ENCODE assay signal across 12 mouse cellular contexts in genomic region chr7:107504761-107505712, GRCm38 (mm10).
DNase-seq lines count a peak whose midpoint lies in the region; ATAC-seq and TF ChIP-seq lines count a peak whose summit lies in the region.
"Had no signal": no experiment of that assay in that cellular context is flagged by ENCODE, and none has a peak within 500 bp of the region (broad histone marks: within the 10 kb centered on the region; RNA-seq: fewer than 3 reads in every experiment).

No protein-coding gene starts in this region.

- no peaks in the 10 kb centered on the region for H3K9me3 ChIP-seq in embryonic facial prominence, embryonic 13.5 days
- no peaks in the 10 kb centered on the region for H3K9me3 ChIP-seq in embryonic facial prominence, embryonic 10.5 days
- no peaks in the 10 kb centered on the region for H3K9me3 ChIP-seq in hindbrain, postnatal 0 days (ENCODE audit: low read length)
- H3K9me3 ChIP-seq: heart, embryonic 12.5 days had no signal

- DNase-seq in embryonic facial prominence, embryonic 10.5 days (ENCODE audit: low spot score): no peak
- DNase-seq in layer of hippocampus, adult 9-10 months (ENCODE audit: low spot score): peak; percentile 9
- no peak for DNase-seq in layer of hippocampus, postnatal 25 days (ENCODE audit: extremely low spot score in 1 of 2, low spot score in 1 of 2)
- DNase-seq in Muller cell, postnatal 12 days (ENCODE audit: inconsistent ontology term): peak; percentile 86
- peak; percentile 49 for DNase-seq in hindbrain, postnatal 0 days (ENCODE audit: low spot score)
- DNase-seq in urinary bladder, postnatal 25 days (ENCODE audit: low spot score): no peak
- no peak for DNase-seq in adrenal gland, adult 8-10 months
- DNase-seq: adrenal gland, postnatal 14 days; gastrocnemius, postnatal 14 days had no signal

- ATAC-seq in embryonic facial prominence, embryonic 13.5 days (ENCODE audit: insufficient number of reproducible peaks, insufficient read depth, low FRiP score, low TSS enrichment, low read depth): no peak
- peak; percentile 53; the same call in 1 of the 2 replicates for ATAC-seq in hindbrain, postnatal 0 days

- H3K27ac ChIP-seq in embryonic facial prominence, embryonic 13.5 days: peak overlapping the region; percentile 51; the same call in 1 of the 2 replicates
- H3K27ac ChIP-seq in embryonic facial prominence, embryonic 10.5 days (replicated peaks): no peak overlapping the region
- H3K27ac ChIP-seq in hindbrain, postnatal 0 days: no peak overlapping the region

- 41% methylated on average over 5 of the region's 5 CpGs for WGBS in embryonic facial prominence, embryonic 13.5 days
- WGBS in embryonic facial prominence, embryonic 10.5 days: 59% methylated on average over 5 of the region's 5 CpGs
- WGBS in hindbrain, postnatal 0 days: 35% methylated on average over 5 of the region's 5 CpGs

- 0 out of 2 replicates have a peak, but pooled peaks cover 6% of the 10 kb centered on the region for H3K4me1 ChIP-seq in embryonic facial prominence, embryonic 13.5 days
- no peaks in the 10 kb centered on the region for H3K4me1 ChIP-seq in embryonic facial prominence, embryonic 10.5 days
- peaks cover 9% of the 10 kb centered on the region for H3K4me1 ChIP-seq in hindbrain, postnatal 0 days (ENCODE audit: insufficient read depth, low read length)

- no peaks in the 10 kb centered on the region for H3K27me3 ChIP-seq in embryonic facial prominence, embryonic 13.5 days
- no peaks in the 10 kb centered on the region for H3K27me3 ChIP-seq in embryonic facial prominence, embryonic 10.5 days (replicated peaks; ENCODE audit: low read depth, poor library complexity, severe bottlenecking)
- no peaks in the 10 kb centered on the region for H3K27me3 ChIP-seq in hindbrain, postnatal 0 days (ENCODE audit: insufficient read depth, low read length)
- H3K27me3 ChIP-seq: heart, embryonic 12.5 days had no signal

- H3K4me3 ChIP-seq in embryonic facial prominence, embryonic 13.5 days: no peak overlapping the region
- H3K4me3 ChIP-seq in embryonic facial prominence, embryonic 10.5 days: no peak overlapping the region
- no peak overlapping the region for H3K4me3 ChIP-seq in hindbrain, postnatal 0 days (ENCODE audit: low read length)
- H3K4me3 ChIP-seq: heart, embryonic 12.5 days had no signal

- no peaks in the 10 kb centered on the region for H3K36me3 ChIP-seq in embryonic facial prominence, embryonic 13.5 days
- H3K36me3 ChIP-seq in embryonic facial prominence, embryonic 10.5 days (replicated peaks): no peaks in the 10 kb centered on the region
- H3K36me3 ChIP-seq in hindbrain, postnatal 0 days (ENCODE audit: insufficient read depth, low read length): no peaks in the 10 kb centered on the region
- H3K36me3 ChIP-seq: heart, embryonic 12.5 days had no signal

- no peak overlapping the region for H3K9ac ChIP-seq in embryonic facial prominence, embryonic 13.5 days
- H3K9ac ChIP-seq in hindbrain, postnatal 0 days (replicated peaks; ENCODE audit: low read length): no peak overlapping the region
- H3K9ac ChIP-seq: heart, embryonic 12.5 days had no signal

- no peak overlapping the region for H3K4me2 ChIP-seq in embryonic facial prominence, embryonic 13.5 days
- no peak overlapping the region for H3K4me2 ChIP-seq in hindbrain, postnatal 0 days (ENCODE audit: low read depth, low read length)
- H3K4me2 ChIP-seq: heart, embryonic 12.5 days; liver, embryonic 11.5 days had no signal

- TF ChIP-seq CTCF in hindbrain, postnatal 0 days (IDR thresholded peaks at IDR 0.05; ENCODE audit: low read depth): peak; percentile 17; the same call in 1 of the 2 replicates

Comparison
In these comparisons a context has a peak if more than half of its experiments do, and no peak if none do; other contexts are left out.
1. DNase-seq: peak in layer of hippocampus, adult 9-10 months (single experiment), Muller cell, postnatal 12 days (single experiment) and hindbrain, postnatal 0 days (single experiment); none in embryonic facial prominence, embryonic 10.5 days (single experiment), layer of hippocampus, postnatal 25 days (0 of 2), urinary bladder, postnatal 25 days (single experiment) and adrenal gland, adult 8-10 months (single experiment).